Mouse (Mus musculus): ENCODE results near the gene Ppm1b. TPM values are rescaled to one million over a fixed set of nuclear protein-coding genes. Genes with fewer than 3 reads are reported as not detected.

The Ppm1b gene
- total RNA-seq (2023; ENCODE audit: inconsistent age): 62.3 to 67.8 TPM (median 65.4 TPM) in 4 replicates

DNA sequence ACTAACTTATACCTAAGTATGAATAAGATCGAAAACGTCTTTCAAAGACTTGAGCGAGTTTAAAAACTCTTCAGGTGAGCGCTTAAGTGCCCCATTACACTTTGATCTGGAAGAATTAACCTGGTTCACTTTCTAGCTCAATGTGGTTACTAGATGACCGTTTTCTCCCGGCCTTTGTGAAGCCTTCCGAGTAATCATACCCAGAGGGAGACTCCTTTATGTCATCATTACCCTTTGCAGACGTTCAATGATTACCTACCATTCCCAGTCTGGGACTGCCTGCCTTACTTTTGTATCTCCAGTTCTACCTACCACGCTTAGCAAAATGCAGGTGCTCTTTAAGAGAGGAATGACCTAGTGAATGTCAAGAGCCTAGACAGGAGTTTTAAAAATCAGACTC, at the start of gene Ppm1b:
TSS of gene Ppm1b (plus strand) at position 301 of the 400 bp plus-strand sequence.

DNA sequence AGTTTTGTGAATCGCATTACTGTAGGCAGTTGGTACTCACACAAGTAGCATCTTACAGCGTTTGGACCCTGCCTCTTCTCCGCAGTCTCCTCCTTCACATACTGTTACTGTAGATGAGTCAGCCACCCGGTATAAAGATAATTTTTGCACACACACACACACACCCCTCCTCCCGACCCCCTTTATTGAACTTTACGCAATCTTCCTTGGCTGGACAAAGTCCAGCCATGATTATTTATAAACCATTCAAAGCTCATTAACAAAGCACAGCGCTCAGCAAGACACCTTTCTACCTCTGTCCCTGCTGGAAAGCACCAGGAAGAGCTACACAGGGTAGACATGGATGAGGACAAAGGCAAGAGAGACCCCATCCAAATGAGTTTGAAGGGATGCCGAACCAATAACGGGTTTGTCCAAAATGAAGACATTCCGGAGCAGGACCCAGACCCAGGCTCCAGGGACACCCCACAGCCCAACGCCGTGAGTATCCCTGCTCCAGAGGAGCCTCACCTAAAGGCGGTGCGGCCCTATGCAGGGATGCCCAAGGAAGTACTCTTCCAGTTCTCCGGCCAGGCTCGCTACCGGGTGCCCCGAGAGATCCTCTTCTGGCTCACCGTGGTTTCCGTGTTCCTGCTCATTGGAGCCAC, 71.7 kb downstream of the Ppm1b start, which contains the start of gene Slc3a1:
TSS of gene Slc3a1 (plus strand) at position 284 of the 647 bp plus-strand sequence.

Other genes with a start within 250 kb of the Ppm1b start
- 49.4 to 51.9 TPM (median 50.2 TPM) in 4 replicates for gene Lrpprc, start 166.0 kb upstream of the Ppm1b start, total RNA-seq (2023; ENCODE audit: inconsistent age)
- gene Slc3a1, start 71.6 kb downstream of the Ppm1b start, total RNA-seq (2023; ENCODE audit: inconsistent age): 0.60 to 1.4 TPM (median 0.83 TPM) in 4 replicates
- 32.6 to 36.9 TPM (median 34.0 TPM) in 4 replicates for gene Prepl, start 133.5 kb downstream of the Ppm1b start, total RNA-seq (2023; ENCODE audit: inconsistent age)
- 16.3 to 20.4 TPM (median 18.3 TPM) in 4 replicates for gene Camkmt, start 133.8 kb downstream of the Ppm1b start, total RNA-seq (2023; ENCODE audit: inconsistent age)